Mouse (Mus musculus): ENCODE measurements around the gene Btbd35f24. TPM values are rescaled to one million over a fixed set of nuclear protein-coding genes. Genes with fewer than 3 reads are reported as not detected.

Gene Btbd35f24
- polyA plus RNA-seq (2012): not detected in 2 replicates

DNA sequence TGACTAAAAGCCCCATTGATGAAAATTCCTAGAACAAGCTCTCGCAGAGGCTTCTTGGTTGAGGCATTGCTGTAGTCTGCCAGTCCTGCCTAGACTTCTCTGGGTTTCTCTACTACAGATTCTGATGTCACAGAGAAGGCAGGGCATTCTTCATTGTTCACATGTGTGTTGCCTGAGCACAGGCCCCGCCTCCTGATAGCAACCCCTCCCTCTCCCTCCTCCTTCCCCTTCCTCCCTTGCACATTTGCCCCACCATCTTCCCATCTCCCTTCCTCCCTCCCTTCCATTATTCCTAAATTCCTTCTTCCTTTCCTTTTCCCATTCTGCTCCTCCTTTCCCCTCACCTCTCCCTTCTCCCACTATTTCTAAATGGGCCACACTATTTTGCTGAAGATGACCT lies at the start of gene Btbd35f24:
TSS of gene Btbd35f24 (minus strand) at position 101 of the 400 bp plus-strand sequence.

Other genes with a start within 250 kb of the Btbd35f24 start
- not detected in 2 replicates for gene Btbd35f23, start 119.0 kb downstream of the Btbd35f24 start, polyA plus RNA-seq (2012)
- not detected in 2 replicates for gene Btbd35f11, start 247.9 kb upstream of the Btbd35f24 start, polyA plus RNA-seq (2012)